Mouse (Mus musculus): ENCODE measurements at regions not wholly inside any gene's neighbourhood (a gene's known extent, or its start where the extent isn't known, plus 50 kb on each side); places are given as distances from the start of the nearest gene placed in this dataset.

GRCm38 (mm10) chr9:60931290-60931689 lies 136.9 kb downstream of the Uaca start:
- no peaks in the 10 kb centered on the region for H3K27me3 ChIP-seq (ENCODE audit: low read depth, poor library complexity, severe bottlenecking)
- H3K36me3 ChIP-seq = no peaks in the 10 kb centered on the region
- WGBS = 97% methylated on average over 1 of the region's 1 CpGs
- peaks cover 7% of the 10 kb centered on the region for H3K4me1 ChIP-seq
- no peaks in the 10 kb centered on the region; the same call in 1 of the 2 replicates for H3K9me3 ChIP-seq (replicated peaks)
- H3K4me3 ChIP-seq = no peak overlapping the region
- DNase-seq (ENCODE audit: low spot score) = no peak
- no peak overlapping the region for H3K27ac ChIP-seq

- Histone ChIP-seq H3K27ac (no peak overlapping the region), H3K4me3 (no peak overlapping the region)
- 92% methylated on average over 9 of the region's 9 CpGs for WGBS
These were observed 142.6 kb downstream of the Uaca start for GRCm38 (mm10) chr9:60936937-60937336.

GRCm38 (mm10) chr9:60939858-60940804 lies 145.8 kb downstream of the Uaca start:
- H3K4me1 ChIP-seq = peaks cover 17% of the 10 kb centered on the region
- peaks cover 48% of the 10 kb centered on the region for H3K27me3 ChIP-seq (ENCODE audit: low read depth, poor library complexity, severe bottlenecking)
- H3K27ac ChIP-seq = peak overlapping the region; percentile 73
- DNase-seq (ENCODE audit: low spot score) = peak; percentile 99
- H3K9me3 ChIP-seq (replicated peaks) = no peaks in the 10 kb centered on the region
- 20% methylated on average over 18 of the region's 18 CpGs for WGBS
- no peaks in the 10 kb centered on the region for H3K36me3 ChIP-seq
- H3K4me3 ChIP-seq = peak overlapping the region; percentile 27

More at GRCm38 (mm10) chr9:60936937-60937336, 142.6 kb downstream of the Uaca start:
- Histone ChIP-seq H3K9me3 (replicated peaks) (no peaks in the 10 kb centered on the region), H3K27me3 (ENCODE audit: low read depth, poor library complexity, severe bottlenecking) (peaks cover 16% of the 10 kb centered on the region; the same call in 1 of the 2 replicates), H3K4me1 (peaks cover 17% of the 10 kb centered on the region), H3K36me3 (no peaks in the 10 kb centered on the region)
- DNase-seq (ENCODE audit: low spot score) = no peak

- Histone ChIP-seq H3K9me3 (replicated peaks) (no peaks in the 10 kb centered on the region), H3K27me3 (ENCODE audit: low read depth, poor library complexity, severe bottlenecking) (peaks cover 87% of the 10 kb centered on the region), H3K36me3 (no peaks in the 10 kb centered on the region), H3K4me1 (peaks cover 37% of the 10 kb centered on the region), H3K27ac (no peak overlapping the region), H3K4me3 (no peak overlapping the region)
- WGBS = 51% methylated on average over 15 of the region's 15 CpGs
- DNase-seq (ENCODE audit: low spot score) = no peak
These were observed 153.0 kb downstream of the Uaca start for GRCm38 (mm10) chr9:60947363-60947762.

- WGBS = 19% methylated on average over 10 of the region's 10 CpGs
- H3K4me3 ChIP-seq = no peak overlapping the region
- peak; percentile 40 for DNase-seq (ENCODE audit: low spot score)
- no peaks in the 10 kb centered on the region for H3K36me3 ChIP-seq
- H3K27ac ChIP-seq = no peak overlapping the region
- H3K9me3 ChIP-seq (replicated peaks) = no peaks in the 10 kb centered on the region
- peaks cover 81% of the 10 kb centered on the region for H3K27me3 ChIP-seq (ENCODE audit: low read depth, poor library complexity, severe bottlenecking)
- H3K4me1 ChIP-seq = peaks cover 37% of the 10 kb centered on the region
These were observed 154.3 kb downstream of the Uaca start for GRCm38 (mm10) chr9:60948531-60949070.

- Histone ChIP-seq H3K4me1 (peaks cover 37% of the 10 kb centered on the region), H3K4me3 (no peak overlapping the region), H3K36me3 (no peaks in the 10 kb centered on the region), H3K27me3 (ENCODE audit: low read depth, poor library complexity, severe bottlenecking) (peaks cover 70% of the 10 kb centered on the region), H3K9me3 (replicated peaks) (no peaks in the 10 kb centered on the region), H3K27ac (no peak overlapping the region)
- 95% methylated on average over 5 of the region's 5 CpGs for WGBS
- no peak for DNase-seq (ENCODE audit: low spot score)
These were observed 155.8 kb downstream of the Uaca start for GRCm38 (mm10) chr9:60950161-60950560.

- Histone ChIP-seq H3K36me3 (no peaks in the 10 kb centered on the region), H3K4me3 (no peak overlapping the region), H3K27ac (peak overlapping the region; percentile 26), H3K27me3 (ENCODE audit: low read depth, poor library complexity, severe bottlenecking) (peaks cover 60% of the 10 kb centered on the region), H3K4me1 (peaks cover 37% of the 10 kb centered on the region), H3K9me3 (replicated peaks) (no peaks in the 10 kb centered on the region)
- DNase-seq (ENCODE audit: low spot score) = peak; percentile 44
- WGBS = 38% methylated on average over 10 of the region's 10 CpGs
These were observed 156.8 kb downstream of the Uaca start for GRCm38 (mm10) chr9:60951071-60951561.

GRCm38 (mm10) chr9:60957438-60957837 lies 163.1 kb downstream of the Uaca start:
- no peaks in the 10 kb centered on the region for H3K9me3 ChIP-seq (replicated peaks)
- 50% methylated on average over 5 of the region's 5 CpGs for WGBS
- H3K36me3 ChIP-seq = no peaks in the 10 kb centered on the region
- H3K27me3 ChIP-seq (ENCODE audit: low read depth, poor library complexity, severe bottlenecking) = peaks cover 15% of the 10 kb centered on the region; the same call in 1 of the 2 replicates
- no peak overlapping the region for H3K27ac ChIP-seq
- H3K4me3 ChIP-seq = no peak overlapping the region
- peaks cover 11% of the 10 kb centered on the region for H3K4me1 ChIP-seq
- no peak for DNase-seq (ENCODE audit: low spot score)

GRCm38 (mm10) chr9:60959537-60959936 lies 165.2 kb downstream of the Uaca start:
- Histone ChIP-seq H3K36me3 (no peaks in the 10 kb centered on the region), H3K27me3 (ENCODE audit: low read depth, poor library complexity, severe bottlenecking) (peaks cover 15% of the 10 kb centered on the region), H3K4me3 (no peak overlapping the region), H3K4me1 (peaks cover 16% of the 10 kb centered on the region), H3K27ac (no peak overlapping the region), H3K9me3 (replicated peaks) (no peaks in the 10 kb centered on the region)
- 93% methylated on average over 6 of the region's 6 CpGs for WGBS
- no peak for DNase-seq (ENCODE audit: low spot score)

- H3K4me1 ChIP-seq = peaks cover 16% of the 10 kb centered on the region
- H3K4me3 ChIP-seq = no peak overlapping the region
- DNase-seq (ENCODE audit: low spot score) = no peak
- peaks cover 17% of the 10 kb centered on the region for H3K27me3 ChIP-seq (ENCODE audit: low read depth, poor library complexity, severe bottlenecking)
- no peaks in the 10 kb centered on the region for H3K9me3 ChIP-seq (replicated peaks)
- no peaks in the 10 kb centered on the region for H3K36me3 ChIP-seq
- WGBS = 67% methylated on average over 4 of the region's 4 CpGs
- H3K27ac ChIP-seq = peak overlapping the region; percentile 61
These were observed 167.7 kb downstream of the Uaca start for GRCm38 (mm10) chr9:60962086-60962485.

GRCm38 (mm10) chr9:60965641-60966040 lies 171.3 kb downstream of the Uaca start:
- H3K27me3 ChIP-seq (ENCODE audit: low read depth, poor library complexity, severe bottlenecking) = peaks cover 27% of the 10 kb centered on the region
- no peak overlapping the region for H3K4me3 ChIP-seq
- H3K36me3 ChIP-seq = no peaks in the 10 kb centered on the region
- no peaks in the 10 kb centered on the region for H3K9me3 ChIP-seq (replicated peaks)
- H3K4me1 ChIP-seq = peaks cover 28% of the 10 kb centered on the region
- no peak for DNase-seq (ENCODE audit: low spot score)
- no peak overlapping the region for H3K27ac ChIP-seq
- WGBS = 96% methylated on average over 1 of the region's 1 CpGs

- no peak for DNase-seq (ENCODE audit: low spot score)
- Histone ChIP-seq H3K4me1 (peaks cover 22% of the 10 kb centered on the region), H3K9me3 (replicated peaks) (no peaks in the 10 kb centered on the region), H3K4me3 (no peak overlapping the region), H3K27ac (no peak overlapping the region), H3K27me3 (ENCODE audit: low read depth, poor library complexity, severe bottlenecking) (peaks cover 52% of the 10 kb centered on the region), H3K36me3 (no peaks in the 10 kb centered on the region)
- WGBS = 43% methylated on average over 4 of the region's 4 CpGs
These were observed 174.1 kb downstream of the Uaca start for GRCm38 (mm10) chr9:60968281-60969031.
